Mouse (Mus musculus) cerebellum, adult (tissue): ENCODE results near the gene Mgmt.

Experiments
- ATAC-seq: cut with Nextera tagmentation; 2 replicates; pipeline ENCODE4 v1.9.2; 2017; ENCODE audit warnings: mild to moderate bottlenecking, moderate library complexity, mixed read lengths; ENCODE audit not compliant: insufficient number of reproducible peaks, low FRiP score, low TSS enrichment

The Mgmt gene

GRCm38 (mm10) chr7:136898005-136898404 is 3.6 kb downstream of the Mgmt start:
- ATAC-seq = no peak

- ATAC-seq = no peak
Observed at GRCm38 (mm10) chr7:136908616-136909144, 14.3 kb downstream of the Mgmt start.

GRCm38 (mm10) chr7:136912901-136913300 is 18.5 kb downstream of the Mgmt start:
- no peak for ATAC-seq

GRCm38 (mm10) chr7:136916021-136916420 is 21.6 kb downstream of the Mgmt start:
- no peak for ATAC-seq

GRCm38 (mm10) chr7:136920976-136921755 is 26.8 kb downstream of the Mgmt start:
- no peak for ATAC-seq

GRCm38 (mm10) chr7:136922230-136922629 is 27.8 kb downstream of the Mgmt start:
- no peak for ATAC-seq

GRCm38 (mm10) chr7:136924610-136925260 is 30.3 kb downstream of the Mgmt start:
- no peak for ATAC-seq

GRCm38 (mm10) chr7:136926178-136926577 is 31.8 kb downstream of the Mgmt start:
- no peak for ATAC-seq

- ATAC-seq = no peak
Observed at GRCm38 (mm10) chr7:136930451-136930850, 36.0 kb downstream of the Mgmt start.

- no peak for ATAC-seq
Observed at GRCm38 (mm10) chr7:136933367-136933766, 39.0 kb downstream of the Mgmt start.

GRCm38 (mm10) chr7:136934336-136934735 is 39.9 kb downstream of the Mgmt start:
- ATAC-seq = no peak

- ATAC-seq = no peak
Observed at GRCm38 (mm10) chr7:136934784-136935183, 40.4 kb downstream of the Mgmt start.

- ATAC-seq = no peak
Observed at GRCm38 (mm10) chr7:136938371-136938770, 44.0 kb downstream of the Mgmt start.

GRCm38 (mm10) chr7:136942414-136942813 is 48.0 kb downstream of the Mgmt start:
- no peak for ATAC-seq

GRCm38 (mm10) chr7:136943886-136944285 is 49.5 kb downstream of the Mgmt start:
- ATAC-seq = no peak

GRCm38 (mm10) chr7:136945697-136946096 is 51.3 kb downstream of the Mgmt start:
- ATAC-seq = no peak

- no peak for ATAC-seq
Observed at GRCm38 (mm10) chr7:136946131-136946530, 51.7 kb downstream of the Mgmt start.

GRCm38 (mm10) chr7:136948275-136948810 is 53.9 kb downstream of the Mgmt start:
- ATAC-seq = no peak

- no peak for ATAC-seq
Observed at GRCm38 (mm10) chr7:136952608-136953007, 58.2 kb downstream of the Mgmt start.

- ATAC-seq = no peak
Observed at GRCm38 (mm10) chr7:136953251-136953650, 58.8 kb downstream of the Mgmt start.

- no peak; the same call in 1 of the 2 replicates for ATAC-seq
Observed at GRCm38 (mm10) chr7:136972361-136972760, 77.9 kb downstream of the Mgmt start.
